Mouse (Mus musculus): ENCODE data around the gene A730015C16Rik. TPM values are rescaled to one million over a fixed set of nuclear protein-coding genes. Genes with fewer than 3 reads are reported as not detected.

The A730015C16Rik gene
- polyA plus RNA-seq, 1 experiment from 2014 or later, result 1.4 TPM

DNA sequence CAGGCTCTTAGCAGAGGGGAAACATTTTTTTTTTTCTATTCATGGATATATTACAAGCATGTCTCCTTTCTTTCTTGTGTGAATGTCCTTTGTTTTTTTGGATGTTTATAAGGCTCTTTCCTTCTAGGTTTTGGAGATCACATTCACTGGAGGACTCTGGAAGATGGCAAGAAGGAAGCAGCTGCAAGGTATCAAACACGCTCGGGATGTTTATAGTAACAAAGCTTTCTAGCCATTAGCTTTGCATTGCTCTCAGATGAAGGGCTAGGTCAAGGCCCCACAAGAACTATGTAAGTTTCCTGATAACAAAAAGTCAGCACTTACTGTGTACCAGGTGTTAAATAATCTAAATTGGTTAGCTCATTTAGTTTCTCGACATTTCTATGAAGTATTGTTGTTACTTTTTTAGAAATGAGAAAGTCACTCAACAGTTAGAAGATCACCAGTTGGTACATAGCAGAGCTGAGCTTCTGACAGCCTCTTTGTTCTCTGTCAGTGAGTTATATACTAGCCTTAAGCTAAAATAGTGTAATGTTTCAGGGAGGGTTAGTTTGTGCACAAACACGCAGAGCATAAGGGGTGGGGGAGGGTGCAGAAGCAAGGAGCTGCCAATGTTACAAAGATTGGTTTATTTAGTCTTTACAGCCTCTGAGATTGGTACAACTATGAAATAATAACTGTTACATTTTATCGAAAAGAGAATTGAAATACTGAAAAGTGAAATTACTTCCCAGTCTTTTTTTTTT lies 2.4 kb downstream of the A730015C16Rik start:
- Histone ChIP-seq H3K27ac (replicated peaks) (no peak overlapping the region), H3K9ac (replicated peaks) (no peak overlapping the region), H3K36me3 (no peaks in the 10 kb centered on the region), H3K27me3 (replicated peaks) (no peaks in the 10 kb centered on the region), H3K4me2 (no peak overlapping the region), H3K9me3 (replicated peaks) (no peaks in the 10 kb centered on the region), H3K4me1 (peaks cover 24% of the 10 kb centered on the region), H3K4me3 (replicated peaks) (no peak overlapping the region)
- WGBS, result 88% methylated on average over 5 of the region's 5 CpGs
- ATAC-seq (ENCODE audit: low FRiP score), result no peak

DNA sequence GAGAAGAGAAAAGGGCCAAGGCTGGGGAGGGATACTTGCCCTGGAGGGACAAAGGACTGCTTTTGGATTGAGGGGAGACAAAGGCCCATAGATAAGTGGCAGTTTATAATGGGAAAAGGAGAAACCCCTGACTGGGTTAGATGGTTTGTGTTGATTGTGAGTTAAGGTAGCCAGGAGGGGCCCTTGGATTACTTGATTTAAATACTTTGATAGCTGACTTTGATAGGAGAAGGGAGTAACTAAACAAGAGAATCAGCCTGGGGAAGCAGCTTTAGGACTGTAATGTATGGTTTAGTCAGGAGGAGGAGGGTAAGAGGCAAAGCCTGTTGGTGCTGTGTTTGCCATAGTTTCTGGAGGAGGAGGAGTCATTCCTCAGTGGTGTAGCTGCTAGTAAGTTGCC lies 5.1 kb downstream of the A730015C16Rik start:
- H3K9me3 ChIP-seq (replicated peaks), result no peaks in the 10 kb centered on the region
- no peak overlapping the region for H3K9ac ChIP-seq (replicated peaks)
- ATAC-seq (ENCODE audit: low FRiP score), result no peak
- peaks cover 4% of the 10 kb centered on the region; the same call in 1 of the 2 replicates for H3K4me1 ChIP-seq
- no peak overlapping the region for H3K4me3 ChIP-seq (replicated peaks)
- H3K4me2 ChIP-seq, result no peak overlapping the region
- no peak overlapping the region for H3K27ac ChIP-seq (replicated peaks)
- H3K27me3 ChIP-seq (replicated peaks), result no peaks in the 10 kb centered on the region
- H3K36me3 ChIP-seq, result no peaks in the 10 kb centered on the region

DNA sequence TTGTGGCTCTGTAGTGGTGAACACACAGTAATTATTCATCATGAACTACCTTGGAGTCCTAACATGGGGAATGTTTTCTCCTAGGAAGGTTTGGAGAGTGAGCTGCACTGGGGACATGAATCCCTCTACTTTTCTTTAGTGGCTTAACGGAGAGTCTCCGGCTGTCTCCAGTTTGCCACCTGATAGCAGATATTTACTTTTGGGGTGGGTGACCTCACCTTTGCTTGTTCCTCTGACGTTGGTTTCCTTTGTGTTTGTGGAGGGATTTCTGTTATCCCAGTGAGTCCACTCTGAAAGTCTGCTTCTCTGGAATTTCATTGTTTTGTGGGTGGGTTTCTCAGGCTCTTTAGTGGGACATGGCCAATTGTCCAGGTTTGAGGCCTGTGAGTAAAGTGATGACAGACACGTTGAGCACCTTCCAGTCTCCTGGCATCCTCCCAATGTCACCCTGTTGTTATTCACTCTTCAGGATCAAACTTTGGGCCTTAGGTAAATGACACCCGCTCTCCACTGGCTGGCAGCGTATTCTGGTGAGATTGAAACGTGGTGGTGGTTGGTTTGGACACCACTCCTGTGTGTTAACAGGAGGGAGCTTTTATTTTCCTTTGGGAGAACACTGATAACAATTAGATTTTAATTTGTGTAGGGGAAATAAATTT lies 6.4 kb downstream of the A730015C16Rik start:
- no peak overlapping the region for H3K27ac ChIP-seq (replicated peaks)
- WGBS, result 91% methylated on average over 7 of the region's 7 CpGs
- no peaks in the 10 kb centered on the region for H3K27me3 ChIP-seq (replicated peaks)
- no peaks in the 10 kb centered on the region for H3K9me3 ChIP-seq (replicated peaks)
- H3K36me3 ChIP-seq, result no peaks in the 10 kb centered on the region
- peaks cover 13% of the 10 kb centered on the region for H3K4me1 ChIP-seq
- H3K4me2 ChIP-seq, result no peak overlapping the region
- ATAC-seq (ENCODE audit: low FRiP score), result no peak
- H3K4me3 ChIP-seq (replicated peaks), result no peak overlapping the region
- H3K9ac ChIP-seq (replicated peaks), result no peak overlapping the region

DNA sequence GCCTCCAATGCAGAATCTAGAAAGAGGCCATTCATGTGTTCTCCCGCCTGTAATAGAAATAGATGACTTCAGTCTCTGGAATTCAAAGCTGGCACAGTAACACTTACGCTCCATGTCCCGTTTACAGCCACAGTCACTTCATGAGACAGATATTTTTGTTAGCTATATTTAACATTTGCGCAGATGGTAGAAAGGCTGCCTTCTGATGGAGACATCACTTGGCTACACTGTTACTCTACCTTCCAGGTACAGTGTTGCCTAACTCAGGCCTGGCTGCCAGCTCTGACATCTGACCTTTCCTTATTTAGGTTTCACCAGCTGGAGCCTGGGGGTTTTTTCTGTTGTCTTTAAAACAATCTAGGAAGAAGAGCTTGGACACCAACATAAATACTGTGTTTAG lies 10.4 kb downstream of the A730015C16Rik start:
- H3K4me3 ChIP-seq (replicated peaks), result no peak overlapping the region
- H3K27ac ChIP-seq (replicated peaks), result no peak overlapping the region
- no peaks in the 10 kb centered on the region for H3K36me3 ChIP-seq
- no peaks in the 10 kb centered on the region for H3K27me3 ChIP-seq (replicated peaks)
- H3K4me2 ChIP-seq, result no peak overlapping the region
- no peak for ATAC-seq (ENCODE audit: low FRiP score)
- peaks cover 31% of the 10 kb centered on the region for H3K4me1 ChIP-seq
- no peaks in the 10 kb centered on the region for H3K9me3 ChIP-seq (replicated peaks)
- H3K9ac ChIP-seq (replicated peaks), result no peak overlapping the region
- 80% methylated on average over 4 of the region's 4 CpGs for WGBS

DNA sequence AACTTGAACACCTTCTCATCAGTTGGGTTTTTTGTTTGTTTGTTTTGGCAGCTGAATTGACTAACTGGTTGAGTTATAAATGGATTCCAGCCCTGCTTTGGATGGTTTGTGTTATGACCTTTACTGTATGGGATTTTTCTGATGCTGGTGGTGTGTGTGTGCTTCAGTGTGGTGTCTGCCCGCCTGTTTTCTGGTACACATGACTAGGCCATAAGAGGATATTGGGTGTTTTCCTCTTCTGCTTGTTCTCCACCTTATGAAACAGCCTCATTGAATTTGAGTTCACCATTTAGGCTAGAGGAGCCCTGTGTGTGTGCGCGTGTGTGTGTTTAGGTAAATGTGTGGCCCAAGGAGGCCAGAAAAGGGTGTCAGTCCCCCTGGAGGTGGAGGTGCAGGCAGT lies 12.9 kb downstream of the A730015C16Rik start:
- 71% methylated on average over 3 of the region's 3 CpGs for WGBS
- no peaks in the 10 kb centered on the region for H3K27me3 ChIP-seq (replicated peaks)
- ATAC-seq (ENCODE audit: low FRiP score), result no peak
- peak overlapping the region; percentile 99 for H3K27ac ChIP-seq (replicated peaks)
- peaks cover 47% of the 10 kb centered on the region for H3K4me1 ChIP-seq
- H3K4me3 ChIP-seq (replicated peaks), result peak overlapping the region; percentile 74
- peak overlapping the region; percentile 66 for H3K4me2 ChIP-seq
- H3K36me3 ChIP-seq, result no peaks in the 10 kb centered on the region
- H3K9ac ChIP-seq (replicated peaks), result peak overlapping the region; percentile 96
- no peaks in the 10 kb centered on the region for H3K9me3 ChIP-seq (replicated peaks)

DNA sequence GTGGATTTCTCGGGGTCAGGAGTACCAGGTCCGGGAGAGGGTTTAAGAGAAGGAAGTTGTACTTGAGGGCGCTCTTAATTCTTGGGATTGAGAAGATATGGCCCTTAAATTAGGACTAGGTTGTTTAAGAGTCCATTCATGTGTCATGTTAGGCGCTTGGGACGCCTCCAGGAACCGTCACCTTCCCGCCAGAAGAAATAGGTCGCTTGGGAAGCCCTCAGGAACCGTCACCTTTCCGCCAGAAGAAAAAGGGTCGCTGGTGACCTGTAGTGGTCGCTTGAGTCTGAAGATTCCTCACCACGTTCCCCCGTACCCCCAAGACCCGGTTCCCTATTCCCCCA lies 13.5 kb downstream of the A730015C16Rik start:
- under 1% methylated on average over 15 of the region's 15 CpGs for WGBS

DNA sequence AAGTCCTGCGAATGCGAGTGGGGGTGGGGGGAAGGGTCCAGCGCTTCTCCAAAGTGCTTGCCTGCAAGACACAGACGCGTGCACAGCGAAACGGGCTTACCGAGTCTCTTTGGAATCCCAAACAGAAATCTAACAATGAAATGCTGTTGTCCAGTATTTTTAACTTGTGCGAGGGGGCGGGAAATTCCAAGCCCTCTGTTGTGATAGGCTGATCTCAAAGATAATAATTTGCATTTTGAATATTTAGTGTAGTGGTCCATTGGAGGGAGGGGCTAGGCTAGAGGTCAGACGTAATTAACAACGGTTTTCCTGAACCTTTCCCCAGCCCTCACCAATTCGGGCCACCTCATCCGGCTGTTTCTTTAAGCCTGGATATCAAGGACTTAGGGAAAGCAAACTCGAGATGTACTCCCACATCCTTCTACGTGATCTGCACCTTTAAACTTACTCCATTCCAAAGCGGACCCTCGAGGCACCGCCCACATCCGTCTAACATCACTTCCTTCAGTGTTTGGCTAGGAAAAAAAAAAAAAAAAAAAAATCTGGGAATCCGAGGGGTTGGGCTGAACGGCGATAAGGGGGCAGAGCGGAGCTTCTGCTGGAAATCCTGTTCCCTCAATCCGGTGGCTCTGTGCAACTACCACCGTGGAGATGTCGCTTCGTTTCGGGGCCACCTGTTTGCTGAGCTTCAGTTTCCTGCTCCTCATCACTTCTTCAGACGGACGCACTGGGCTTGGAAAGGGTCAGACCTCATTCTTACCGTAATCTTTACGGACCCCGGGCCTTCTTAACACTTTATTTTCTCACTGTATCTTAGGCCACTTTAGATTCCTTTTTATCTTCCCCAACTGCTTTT lies 14.1 kb downstream of the A730015C16Rik start, which contains the start of gene Txndc12:
Gene Txndc12, plus strand, starts transcription at position 487 of the 856 bp plus-strand sequence.
- H3K27me3 ChIP-seq (replicated peaks), result no peaks in the 10 kb centered on the region
- H3K36me3 ChIP-seq, result peaks cover 5% of the 10 kb centered on the region; the same call in 1 of the 2 replicates
- H3K9me3 ChIP-seq (replicated peaks), result no peaks in the 10 kb centered on the region
- peak within 1 kb of the TSS; percentile 66 for H3K4me2 ChIP-seq
- H3K4me3 ChIP-seq (replicated peaks), result peak within 1 kb of the TSS; percentile 74
- H3K4me1 ChIP-seq, result peaks cover 47% of the 10 kb centered on the region
- H3K27ac ChIP-seq (replicated peaks), result peak within 1 kb of the TSS; percentile 99
- H3K9ac ChIP-seq (replicated peaks), result peak within 1 kb of the TSS; percentile 96
- peak; percentile 84 for ATAC-seq (ENCODE audit: low FRiP score)
- WGBS, result under 1% methylated on average over 34 of the region's 34 CpGs

More for the DNA sequence above, 13.5 kb downstream of the A730015C16Rik start:
- Histone ChIP-seq H3K36me3 (peaks cover 3% of the 10 kb centered on the region; the same call in 1 of the 2 replicates), H3K9ac (replicated peaks) (peak overlapping the region; percentile 96), H3K4me2 (peak overlapping the region; percentile 66), H3K27me3 (replicated peaks) (no peaks in the 10 kb centered on the region), H3K4me3 (replicated peaks) (peak overlapping the region; percentile 74), H3K27ac (replicated peaks) (peak overlapping the region; percentile 99), H3K9me3 (replicated peaks) (no peaks in the 10 kb centered on the region), H3K4me1 (peaks cover 47% of the 10 kb centered on the region)
- ATAC-seq (ENCODE audit: low FRiP score), result no peak

DNA sequence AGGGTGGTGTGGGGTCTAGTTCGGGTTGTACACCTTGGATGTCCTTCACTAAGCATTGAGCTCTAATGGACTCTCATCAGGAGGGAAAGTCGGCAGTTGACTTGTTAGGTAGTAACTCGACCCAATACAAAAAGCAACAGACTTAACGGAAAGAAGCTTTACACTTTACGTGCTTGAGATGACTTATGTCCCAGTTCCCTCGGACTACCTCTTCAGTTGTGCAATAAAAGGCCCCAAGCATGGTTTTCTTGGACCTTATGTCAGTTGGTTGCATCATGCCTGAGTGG lies 14.6 kb downstream of the A730015C16Rik start:
- Histone ChIP-seq H3K4me3 (replicated peaks) (peak overlapping the region; percentile 74), H3K27me3 (replicated peaks) (no peaks in the 10 kb centered on the region), H3K36me3 (peaks cover 9% of the 10 kb centered on the region), H3K9me3 (replicated peaks) (no peaks in the 10 kb centered on the region), H3K27ac (replicated peaks) (peak overlapping the region; percentile 99), H3K9ac (replicated peaks) (peak overlapping the region; percentile 96), H3K4me1 (peaks cover 47% of the 10 kb centered on the region), H3K4me2 (peak overlapping the region; percentile 66)
- ATAC-seq (ENCODE audit: low FRiP score), result no peak
- 0% methylated on average over 6 of the region's 6 CpGs for WGBS

DNA sequence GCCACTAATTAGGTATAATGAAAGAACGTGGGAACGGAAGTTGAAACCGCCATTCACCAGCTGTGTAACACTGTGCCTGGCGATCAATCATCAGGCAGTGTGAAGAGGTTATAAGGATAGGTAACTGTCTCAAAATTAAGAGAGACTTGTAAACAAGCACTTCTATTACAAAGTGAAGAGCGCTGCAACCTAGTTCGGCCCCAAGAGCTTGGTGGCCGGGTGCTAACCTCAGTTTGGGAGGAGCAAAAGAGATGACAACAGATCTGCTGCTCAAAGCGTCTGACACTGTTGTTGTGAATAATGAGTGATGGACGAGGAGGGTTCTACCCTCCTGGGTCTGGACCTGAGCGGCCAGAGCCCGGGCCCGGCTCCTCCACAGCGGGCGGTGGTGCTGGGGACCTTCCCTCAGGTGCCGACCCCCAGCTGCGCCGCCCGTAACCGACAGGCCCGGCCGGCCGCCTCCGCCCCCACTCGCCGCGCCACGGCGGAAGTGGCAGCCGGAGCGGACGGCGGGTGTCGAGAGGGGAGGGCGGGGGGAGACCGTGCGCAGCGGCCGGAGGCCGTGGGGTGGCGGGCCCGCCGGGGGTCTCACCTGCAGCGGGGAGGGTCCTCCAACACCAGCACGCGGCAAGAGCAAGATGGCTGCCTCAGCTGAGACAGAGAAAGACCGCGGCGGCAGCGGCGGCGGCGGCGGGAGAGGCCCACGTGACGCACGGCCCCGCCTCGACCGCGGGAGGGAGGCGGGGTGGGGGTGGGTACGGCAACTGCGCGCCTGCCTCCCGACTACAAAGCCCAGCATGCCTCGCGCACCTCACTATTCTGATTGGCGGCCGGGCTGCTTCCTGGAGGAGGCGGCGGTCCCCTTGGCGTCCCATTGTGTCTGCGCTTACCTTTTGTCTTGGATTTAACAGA lies 15.2 kb downstream of the A730015C16Rik start, which contains the start of gene Btf3l4:
Gene Btf3l4, minus strand, starts transcription at position 699 of the 912 bp plus-strand sequence.
- Histone ChIP-seq H3K4me3 (replicated peaks) (peak within 1 kb of the TSS; percentile 74), H3K9ac (replicated peaks) (peak within 1 kb of the TSS; percentile 96), H3K36me3 (peaks cover 11% of the 10 kb centered on the region), H3K9me3 (replicated peaks) (no peaks in the 10 kb centered on the region), H3K4me2 (peak within 1 kb of the TSS; percentile 66), H3K4me1 (peaks cover 43% of the 10 kb centered on the region), H3K27me3 (replicated peaks) (no peaks in the 10 kb centered on the region), H3K27ac (replicated peaks) (peak within 1 kb of the TSS; percentile 99)
- WGBS, result 0% methylated on average over 64 of the region's 73 CpGs
- peak; percentile 96 for ATAC-seq (ENCODE audit: low FRiP score)

DNA sequence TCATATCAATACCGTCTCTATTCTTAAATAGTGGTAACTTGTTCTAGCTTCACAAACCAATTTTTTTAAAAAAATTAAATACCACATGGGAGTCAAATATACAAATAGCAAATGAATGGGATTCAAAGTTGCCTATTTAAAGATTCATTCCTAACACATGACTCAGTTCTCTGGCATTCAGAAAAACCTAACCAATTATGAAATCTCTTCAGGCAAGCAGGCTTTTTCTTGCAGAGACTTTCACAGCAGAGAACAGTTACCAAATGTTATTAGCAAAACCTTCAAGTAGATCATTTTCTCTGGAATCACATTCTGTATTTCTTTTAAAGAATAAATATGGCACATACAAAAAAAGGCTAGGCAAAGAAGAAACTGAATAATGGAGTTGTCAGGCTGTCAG lies 17.7 kb downstream of the A730015C16Rik start:
- Histone ChIP-seq H3K36me3 (peaks cover 22% of the 10 kb centered on the region), H3K9ac (replicated peaks) (no peak overlapping the region), H3K4me2 (no peak overlapping the region), H3K27me3 (replicated peaks) (no peaks in the 10 kb centered on the region), H3K9me3 (replicated peaks) (no peaks in the 10 kb centered on the region), H3K27ac (replicated peaks) (no peak overlapping the region), H3K4me3 (replicated peaks) (no peak overlapping the region), H3K4me1 (peaks cover 22% of the 10 kb centered on the region)
- WGBS, result 82% methylated on average over 1 of the region's 1 CpGs
- no peak for ATAC-seq (ENCODE audit: low FRiP score)

DNA sequence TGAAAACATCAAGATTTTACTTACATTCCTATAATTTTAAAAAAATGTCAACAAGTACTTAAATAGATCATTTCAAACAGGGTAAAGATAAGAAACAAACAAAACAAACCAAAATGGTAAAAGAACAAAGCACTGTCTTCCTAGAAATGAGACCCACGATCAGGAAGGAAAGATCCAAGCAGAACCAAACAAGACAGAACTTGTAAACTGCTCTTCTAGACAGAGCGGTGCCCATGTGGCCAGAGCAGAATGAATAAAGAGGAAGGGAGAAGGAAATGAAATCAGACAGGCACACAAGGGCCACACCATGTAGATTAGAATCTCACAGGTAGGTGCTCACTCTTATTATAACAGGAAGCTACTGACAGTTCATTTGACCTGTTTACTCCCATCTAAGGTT lies 21.8 kb downstream of the A730015C16Rik start:
- Histone ChIP-seq H3K27ac (replicated peaks) (no peak overlapping the region), H3K4me2 (no peak overlapping the region), H3K27me3 (replicated peaks) (no peaks in the 10 kb centered on the region), H3K4me3 (replicated peaks) (no peak overlapping the region), H3K9me3 (replicated peaks) (no peaks in the 10 kb centered on the region), H3K4me1 (peaks cover 8% of the 10 kb centered on the region), H3K36me3 (peaks cover 51% of the 10 kb centered on the region), H3K9ac (replicated peaks) (no peak overlapping the region)
- ATAC-seq (ENCODE audit: low FRiP score), result no peak
- 90% methylated on average over 2 of the region's 2 CpGs for WGBS

All from neural tube, embryonic 15.5 days (tissue).